Comparison of ENCODE assay signal across 9 mouse cellular contexts in the genomic region with DNA sequence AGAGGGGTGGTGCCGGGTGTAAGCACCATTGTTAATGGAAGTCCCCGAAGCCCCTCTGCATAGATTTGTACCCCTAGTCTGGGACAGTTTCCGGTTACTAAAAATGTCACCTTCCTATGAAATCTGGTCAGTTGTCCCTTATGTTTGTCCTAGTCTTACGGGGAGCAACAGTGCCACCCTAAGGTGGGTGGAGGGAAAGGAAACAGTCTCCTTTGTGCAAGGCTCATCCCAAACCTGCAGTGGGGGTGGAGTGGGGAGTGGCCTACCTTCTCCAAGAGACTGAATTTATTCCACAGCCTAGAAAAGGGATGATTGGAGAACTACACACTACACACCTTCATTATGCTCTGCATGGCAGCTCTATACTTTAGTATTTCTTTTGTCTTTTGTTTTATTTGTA. TPM values are rescaled to one million over a fixed set of nuclear protein-coding genes. Genes with fewer than 3 reads are reported as not detected.
DNase-seq lines count a peak whose midpoint lies in the region; ATAC-seq and TF ChIP-seq lines count a peak whose summit lies in the region.
"Had no signal": no experiment of that assay in that cellular context is flagged by ENCODE, and none has a peak within 500 bp of the region (broad histone marks: within the 10 kb centered on the region; RNA-seq: fewer than 3 reads in every experiment).

No protein-coding gene starts in this region.

- no peak for TF ChIP-seq EP300 in stomach, postnatal 0 days (optimal IDR thresholded peaks at IDR 0.05)

- H3K36me3 ChIP-seq in forebrain, embryonic 16.5 days (ENCODE audit: control insufficient read depth, insufficient read depth) = peaks cover 11% of the 10 kb centered on the region
- H3K36me3 ChIP-seq in forebrain, embryonic 11.5 days (ENCODE audit: control insufficient read depth, insufficient read depth, low read length) = no peaks in the 10 kb centered on the region
- H3K36me3 ChIP-seq in thymus, adult 2 months (ENCODE audit: control insufficient read depth, insufficient read depth, low read length) = peaks cover 4% of the 10 kb centered on the region; the same call in 1 of the 2 replicates
- H3K36me3 ChIP-seq in intestine, embryonic 16.5 days (ENCODE audit: control insufficient read depth, insufficient read depth, low read length) = 0 out of 2 replicates have a peak, but pooled peaks cover 4% of the 10 kb centered on the region
- peaks cover 23% of the 10 kb centered on the region for H3K36me3 ChIP-seq in stomach, postnatal 0 days (ENCODE audit: control insufficient read depth, insufficient read depth, low read length)
- H3K36me3 ChIP-seq: G1E had no signal

- no peak for TF ChIP-seq CTCF in thymus, adult 2 months (IDR thresholded peaks at IDR 0.05; ENCODE audit: borderline replicate concordance, control insufficient read depth, extremely low read depth, insufficient read depth, low read length, poor library complexity)
- TF ChIP-seq CTCF in lung, adult 2 months (IDR thresholded peaks at IDR 0.05; ENCODE audit: insufficient read depth, low read length) = peak; percentile 62
- TF ChIP-seq CTCF in stomach, postnatal 0 days (IDR thresholded peaks at IDR 0.05; ENCODE audit: low read depth) = peak; percentile 78

- ATAC-seq in forebrain, embryonic 16.5 days = peak; percentile 6; the same call in 1 of the 2 replicates
- no peak for ATAC-seq in forebrain, embryonic 11.5 days (replicated peaks; ENCODE audit: low FRiP score)
- peak; percentile 60; the same call in 1 of the 2 replicates for ATAC-seq in intestine, embryonic 16.5 days
- no peak for ATAC-seq in stomach, postnatal 0 days (ENCODE audit: low FRiP score, low TSS enrichment)

- no peak overlapping the region for H3K4me3 ChIP-seq in forebrain, embryonic 16.5 days (replicated peaks; ENCODE audit: low read length)
- H3K4me3 ChIP-seq in forebrain, embryonic 11.5 days (ENCODE audit: low read depth, low read length) = no peak overlapping the region
- no peak overlapping the region for H3K4me3 ChIP-seq in thymus, adult 2 months (ENCODE audit: control insufficient read depth, insufficient read depth, low read length)
- no peak overlapping the region for H3K4me3 ChIP-seq in intestine, embryonic 16.5 days (ENCODE audit: low read length)
- no peak overlapping the region for H3K4me3 ChIP-seq in lung, adult 2 months (replicated peaks; ENCODE audit: extremely low read depth, low read depth, low read length)
- H3K4me3 ChIP-seq in stomach, postnatal 0 days (ENCODE audit: low read depth, low read length) = no peak overlapping the region

- no peak overlapping the region for H3K27ac ChIP-seq in forebrain, embryonic 16.5 days (ENCODE audit: low read length)
- no peak overlapping the region for H3K27ac ChIP-seq in forebrain, embryonic 11.5 days (ENCODE audit: low read depth, low read length)
- 0 out of 2 replicates have a peak overlapping the region, but pooled peaks have one; percentile 26 for H3K27ac ChIP-seq in thymus, adult 2 months (ENCODE audit: control insufficient read depth, insufficient read depth, low read length)
- no peak overlapping the region for H3K27ac ChIP-seq in intestine, embryonic 16.5 days (ENCODE audit: low read length)
- H3K27ac ChIP-seq in stomach, postnatal 0 days (replicated peaks) = no peak overlapping the region

- no peak for TF ChIP-seq POLR2A in thymus, adult 2 months (IDR thresholded peaks at IDR 0.05; ENCODE audit: control insufficient read depth, extremely low read depth, insufficient read depth, low read length, poor library complexity)
- no peak for TF ChIP-seq POLR2A in lung, adult 2 months (IDR thresholded peaks at IDR 0.05; ENCODE audit: borderline replicate concordance, extremely low read depth, low read depth, low read length)

- no peaks in the 10 kb centered on the region for H3K9me3 ChIP-seq in forebrain, embryonic 16.5 days (ENCODE audit: control insufficient read depth, low read length)
- no peaks in the 10 kb centered on the region for H3K9me3 ChIP-seq in forebrain, embryonic 11.5 days (ENCODE audit: control insufficient read depth, low read length)
- H3K9me3 ChIP-seq in intestine, embryonic 16.5 days (ENCODE audit: control insufficient read depth, low read length) = no peaks in the 10 kb centered on the region
- no peaks in the 10 kb centered on the region for H3K9me3 ChIP-seq in stomach, postnatal 0 days (ENCODE audit: control insufficient read depth, low read length)
- H3K9me3 ChIP-seq: G1E had no signal

- H3K27me3 ChIP-seq in forebrain, embryonic 16.5 days (replicated peaks; ENCODE audit: control insufficient read depth, insufficient read depth, low read length) = no peaks in the 10 kb centered on the region
- no peaks in the 10 kb centered on the region for H3K27me3 ChIP-seq in forebrain, embryonic 11.5 days (ENCODE audit: control insufficient read depth, insufficient read depth, low read length)
- H3K27me3 ChIP-seq in thymus, adult 2 months (ENCODE audit: control insufficient read depth, insufficient read depth, low read length) = no peaks in the 10 kb centered on the region
- no peaks in the 10 kb centered on the region for H3K27me3 ChIP-seq in intestine, embryonic 16.5 days (replicated peaks; ENCODE audit: control insufficient read depth, insufficient read depth, low read length)
- no peaks in the 10 kb centered on the region for H3K27me3 ChIP-seq in stomach, postnatal 0 days (ENCODE audit: control insufficient read depth, insufficient read depth, low read length)

- H3K4me2 ChIP-seq in forebrain, embryonic 16.5 days (ENCODE audit: low read length) = no peak overlapping the region
- no peak overlapping the region for H3K4me2 ChIP-seq in forebrain, embryonic 11.5 days (ENCODE audit: low read depth, low read length, severe bottlenecking)
- no peak overlapping the region for H3K4me2 ChIP-seq in intestine, embryonic 16.5 days (ENCODE audit: low read depth, low read length)
- H3K4me2 ChIP-seq in stomach, postnatal 0 days (replicated peaks; ENCODE audit: low read depth) = no peak overlapping the region

- no peak overlapping the region for H3K9ac ChIP-seq in forebrain, embryonic 16.5 days (replicated peaks; ENCODE audit: low read depth, low read length)
- H3K9ac ChIP-seq in forebrain, embryonic 11.5 days (ENCODE audit: low read length) = no peak overlapping the region
- no peak overlapping the region for H3K9ac ChIP-seq in intestine, embryonic 16.5 days (ENCODE audit: low read depth, low read length)
- H3K9ac ChIP-seq in stomach, postnatal 0 days (ENCODE audit: low read length) = no peak overlapping the region

- H3K4me1 ChIP-seq in forebrain, embryonic 16.5 days (replicated peaks; ENCODE audit: control insufficient read depth, insufficient read depth, low read length) = no peaks in the 10 kb centered on the region
- no peaks in the 10 kb centered on the region for H3K4me1 ChIP-seq in forebrain, embryonic 11.5 days (replicated peaks; ENCODE audit: control insufficient read depth, insufficient read depth, low read length)
- peaks cover 17% of the 10 kb centered on the region for H3K4me1 ChIP-seq in thymus, adult 2 months (replicated peaks; ENCODE audit: control insufficient read depth, insufficient read depth, low read length)
- no peaks in the 10 kb centered on the region for H3K4me1 ChIP-seq in intestine, embryonic 16.5 days (ENCODE audit: control insufficient read depth, insufficient read depth, low read length)
- H3K4me1 ChIP-seq in lung, adult 2 months (ENCODE audit: control insufficient read depth, insufficient read depth, low read length) = no peaks in the 10 kb centered on the region
- H3K4me1 ChIP-seq in stomach, postnatal 0 days (replicated peaks; ENCODE audit: control insufficient read depth, insufficient read depth) = no peaks in the 10 kb centered on the region

- no peak for DNase-seq in forebrain, embryonic 11.5 days (ENCODE audit: low spot score)
- peak; percentile 57 for DNase-seq in thymus, adult 2 months
- DNase-seq in thymus, adult 18-20 months = no peak
- DNase-seq in cerebellum, postnatal 36 days = peak; percentile 74 to 77
- peak; percentile 37 for DNase-seq in lung, adult 2 months
- peak; percentile 66 for DNase-seq in stomach, postnatal 0 days (ENCODE audit: low spot score)

- 53% methylated on average over 4 of the region's 4 CpGs for WGBS in forebrain, embryonic 16.5 days
- WGBS in forebrain, embryonic 11.5 days = 56% methylated on average over 4 of the region's 4 CpGs
- WGBS in thymus, adult 2 months = 69% methylated on average over 4 of the region's 4 CpGs
- WGBS in intestine, embryonic 16.5 days = 51% methylated on average over 4 of the region's 4 CpGs
- WGBS in lung, adult 2 months = 42% methylated on average over 4 of the region's 4 CpGs
- WGBS in stomach, postnatal 0 days = 47% methylated on average over 4 of the region's 4 CpGs

RNA-seq across cellular contexts. Expression of gene Dop1b, which starts 55.3 kb away (rescaled TPM):
- polyA plus RNA-seq in forebrain, embryonic 16.5 days (2015; fragmentation: Nextera tagmentation; extraction: Ambion mirVana) = 27.6 and 43.3 TPM in 2 replicates
- polyA plus RNA-seq in forebrain, embryonic 11.5 days (2014; fragmentation: Nextera tagmentation; extraction: Ambion mirVana) = 11.5 and 15.5 TPM in 2 replicates
- polyA plus RNA-seq in thymus, adult 2 months (2012; rRNA removed) = 59.3 and 60.6 TPM in 2 replicates
- polyA plus RNA-seq in intestine, embryonic 16.5 days (2015; fragmentation: Nextera tagmentation; extraction: Ambion mirVana) = 14.4 and 16.6 TPM in 2 replicates
- 61.2 and 68.3 TPM in 2 replicates for polyA plus RNA-seq in lung, adult 2 months (2012; rRNA removed)
- 20.1 and 20.9 TPM in 2 replicates for polyA plus RNA-seq in stomach, postnatal 0 days (2015; fragmentation: Nextera tagmentation; extraction: Ambion mirVana)

Comparison
In these comparisons a context has a peak if more than half of its experiments do, and no peak if none do; other contexts are left out.
1. ATAC-seq: peak in forebrain, embryonic 16.5 days (single experiment) and intestine, embryonic 16.5 days (single experiment); none in forebrain, embryonic 11.5 days (single experiment) and stomach, postnatal 0 days (single experiment).
2. DNase-seq: peak in thymus, adult 2 months (single experiment), cerebellum, postnatal 36 days (2 of 2), lung, adult 2 months (single experiment) and stomach, postnatal 0 days (single experiment); none in forebrain, embryonic 11.5 days (single experiment) and thymus, adult 18-20 months (0 of 2).